ENCODE assay signal across 20 mouse cellular contexts in the genomic region with DNA sequence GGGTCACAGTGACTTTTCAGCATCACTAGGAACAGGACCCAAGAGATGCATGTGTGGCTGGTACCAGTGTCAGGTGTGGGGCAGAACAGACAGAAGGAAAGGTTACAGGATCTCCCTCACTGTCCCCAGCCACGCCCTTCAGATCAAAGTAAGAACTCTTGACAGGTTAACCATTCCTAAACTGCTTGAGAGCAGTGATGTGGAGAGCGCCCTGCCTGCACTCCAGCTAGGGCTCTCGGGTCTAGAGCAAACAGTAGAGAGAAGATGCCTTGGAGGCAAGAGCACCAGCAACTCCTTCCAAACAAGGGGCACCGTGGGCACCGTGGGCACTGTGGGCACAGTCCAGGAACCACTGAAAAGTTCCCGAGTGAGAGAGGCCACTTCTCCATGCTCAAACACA. TPM values are rescaled to one million over a fixed set of nuclear protein-coding genes. Genes with fewer than 3 reads are reported as not detected.
DNase-seq lines count a peak whose midpoint lies in the region; ATAC-seq lines count a peak whose summit lies in the region.
"Had no signal": no experiment of that assay in that cellular context is flagged by ENCODE, and none has a peak within 500 bp of the region (broad histone marks: within the 10 kb centered on the region; RNA-seq: fewer than 3 reads in every experiment).

No protein-coding gene starts in this region.

- H3K9ac ChIP-seq in kidney, embryonic 16.5 days (replicated peaks; ENCODE audit: low read length), result no peak overlapping the region
- no peak overlapping the region for H3K9ac ChIP-seq in kidney, embryonic 14.5 days (ENCODE audit: low read depth, low read length)
- no peak overlapping the region for H3K9ac ChIP-seq in liver, embryonic 16.5 days (ENCODE audit: low read depth, low read length)
- H3K9ac ChIP-seq: embryonic facial prominence, embryonic 15.5 days; forebrain, embryonic 15.5 days; hindbrain, embryonic 15.5 days; lung, embryonic 15.5 days; neural tube, embryonic 15.5 days had no signal

- no peaks in the 10 kb centered on the region for H3K27me3 ChIP-seq in kidney, embryonic 16.5 days (ENCODE audit: insufficient read depth, low read length)
- no peaks in the 10 kb centered on the region for H3K27me3 ChIP-seq in kidney, embryonic 14.5 days (ENCODE audit: control insufficient read depth, insufficient read depth, low read length)
- H3K27me3 ChIP-seq in liver, embryonic 16.5 days (ENCODE audit: control insufficient read depth, insufficient read depth, low read depth, low read length), result no peaks in the 10 kb centered on the region
- H3K27me3 ChIP-seq in midbrain, embryonic 10.5 days (ENCODE audit: low read depth, poor library complexity, severe bottlenecking), result no peaks in the 10 kb centered on the region
- H3K27me3 ChIP-seq: embryonic facial prominence, embryonic 15.5 days; forebrain, embryonic 15.5 days; hindbrain, embryonic 15.5 days; lung, embryonic 15.5 days; neural tube, embryonic 15.5 days had no signal

- H3K27ac ChIP-seq in kidney, embryonic 16.5 days (ENCODE audit: low read length), result no peak overlapping the region
- H3K27ac ChIP-seq in kidney, embryonic 14.5 days (ENCODE audit: low read depth, low read length), result no peak overlapping the region
- H3K27ac ChIP-seq in liver, embryonic 16.5 days (ENCODE audit: low read length), result peak overlapping the region; percentile 48
- H3K27ac ChIP-seq in midbrain, embryonic 10.5 days (replicated peaks), result no peak overlapping the region
- H3K27ac ChIP-seq: embryonic facial prominence, embryonic 15.5 days; forebrain, embryonic 15.5 days; hindbrain, embryonic 15.5 days; left cerebral cortex, adult 2 months; lung, embryonic 15.5 days; neural tube, embryonic 15.5 days had no signal

- H3K4me1 ChIP-seq in kidney, embryonic 16.5 days (ENCODE audit: insufficient read depth, low read length), result no peaks in the 10 kb centered on the region
- no peaks in the 10 kb centered on the region for H3K4me1 ChIP-seq in kidney, embryonic 14.5 days (ENCODE audit: control insufficient read depth, insufficient read depth, low read length)
- H3K4me1 ChIP-seq in liver, embryonic 16.5 days (ENCODE audit: control insufficient read depth, low read depth, low read length), result no peaks in the 10 kb centered on the region
- no peaks in the 10 kb centered on the region for H3K4me1 ChIP-seq in midbrain, embryonic 10.5 days
- H3K4me1 ChIP-seq: embryonic facial prominence, embryonic 15.5 days; forebrain, embryonic 15.5 days; hindbrain, embryonic 15.5 days; lung, embryonic 15.5 days; neural tube, embryonic 15.5 days had no signal

- 0 out of 2 replicates have a peak, but pooled peaks have one; percentile 35 for ATAC-seq in kidney, embryonic 16.5 days (ENCODE audit: low FRiP score, low TSS enrichment)
- no peak for ATAC-seq in kidney, embryonic 14.5 days (ENCODE audit: low FRiP score, low TSS enrichment)
- no peak for ATAC-seq in liver, embryonic 16.5 days (ENCODE audit: low read depth)
- ATAC-seq: forebrain, embryonic 15.5 days had no signal

- 79% methylated on average over 6 of the region's 6 CpGs for WGBS in kidney, embryonic 16.5 days
- 82% methylated on average over 6 of the region's 6 CpGs for WGBS in kidney, embryonic 14.5 days
- WGBS in liver, embryonic 16.5 days (ENCODE audit: insufficient replicate concordance), result 74% methylated on average over 6 of the region's 6 CpGs
- 90% methylated on average over 6 of the region's 6 CpGs for WGBS in midbrain, embryonic 10.5 days

- H3K9me3 ChIP-seq in kidney, embryonic 16.5 days (ENCODE audit: low read length), result no peaks in the 10 kb centered on the region
- H3K9me3 ChIP-seq in kidney, embryonic 14.5 days (ENCODE audit: control insufficient read depth, low read length), result no peaks in the 10 kb centered on the region
- no peaks in the 10 kb centered on the region for H3K9me3 ChIP-seq in liver, embryonic 16.5 days (replicated peaks; ENCODE audit: control insufficient read depth, low read length)
- no peaks in the 10 kb centered on the region for H3K9me3 ChIP-seq in midbrain, embryonic 10.5 days (replicated peaks)
- H3K9me3 ChIP-seq: embryonic facial prominence, embryonic 15.5 days; forebrain, embryonic 15.5 days; hindbrain, embryonic 15.5 days; lung, embryonic 15.5 days; neural tube, embryonic 15.5 days had no signal

- no peak for DNase-seq in liver
- peak; percentile 45 for DNase-seq in lung, postnatal 10 days
- no peak for DNase-seq in thymus, postnatal 4 days
- DNase-seq in midbrain, embryonic 10.5 days (ENCODE audit: low spot score), result no peak
- DNase-seq: adrenal gland, postnatal 10 days; cerebellum, adult 9-11 months; gastrocnemius, postnatal 10 days; heart, adult 11 months; thymus, adult 18-20 months; thymus, postnatal 36 days had no signal

- H3K4me2 ChIP-seq in kidney, embryonic 16.5 days (replicated peaks; ENCODE audit: low read depth, low read length), result no peak overlapping the region
- H3K4me2 ChIP-seq in kidney, embryonic 14.5 days (replicated peaks; ENCODE audit: low read depth, low read length), result no peak overlapping the region
- H3K4me2 ChIP-seq in liver, embryonic 16.5 days (ENCODE audit: low read depth, low read length), result no peak overlapping the region
- H3K4me2 ChIP-seq: embryonic facial prominence, embryonic 15.5 days; forebrain, embryonic 15.5 days; heart, embryonic 11.5 days; hindbrain, embryonic 15.5 days; lung, embryonic 15.5 days; neural tube, embryonic 15.5 days had no signal

- H3K36me3 ChIP-seq in kidney, embryonic 16.5 days (ENCODE audit: insufficient read depth, low read length), result peaks cover 43% of the 10 kb centered on the region
- peaks cover 87% of the 10 kb centered on the region for H3K36me3 ChIP-seq in kidney, embryonic 14.5 days (ENCODE audit: control insufficient read depth, insufficient read depth, low read length)
- H3K36me3 ChIP-seq in liver, embryonic 16.5 days (ENCODE audit: control insufficient read depth, insufficient read depth), result peaks cover 45% of the 10 kb centered on the region
- peaks cover 88% of the 10 kb centered on the region for H3K36me3 ChIP-seq in midbrain, embryonic 10.5 days

- H3K4me3 ChIP-seq in kidney, embryonic 16.5 days (ENCODE audit: low read length), result no peak overlapping the region
- no peak overlapping the region for H3K4me3 ChIP-seq in kidney, embryonic 14.5 days (ENCODE audit: low read length)
- no peak overlapping the region for H3K4me3 ChIP-seq in liver, embryonic 16.5 days (ENCODE audit: low read depth, low read length)
- no peak overlapping the region for H3K4me3 ChIP-seq in midbrain, embryonic 10.5 days
- H3K4me3 ChIP-seq: embryonic facial prominence, embryonic 15.5 days; forebrain, embryonic 15.5 days; hindbrain, embryonic 15.5 days; left cerebral cortex, adult 2 months; lung, embryonic 15.5 days; neural tube, embryonic 15.5 days had no signal

RNA-seq across cellular contexts. Expression of a gene that starts 32.3 kb away (rescaled TPM):
- polyA plus RNA-seq in kidney, embryonic 16.5 days (2015; fragmentation: Nextera tagmentation; extraction: Ambion mirVana), result 68.7 and 71.0 TPM in 2 replicates
- 61.3 and 76.6 TPM in 2 replicates for polyA plus RNA-seq in kidney, embryonic 14.5 days (2014; fragmentation: Nextera tagmentation; extraction: Ambion mirVana)
- polyA plus RNA-seq in liver, embryonic 16.5 days (2015; fragmentation: Nextera tagmentation; extraction: Ambion mirVana), result 35.4 and 37.7 TPM in 2 replicates
- 49.3 and 51.6 TPM in 2 replicates for polyA plus RNA-seq in midbrain, embryonic 10.5 days (2016; fragmentation: Nextera tagmentation; extraction: Ambion mirVana)
